Mouse (Mus musculus) splenic B cell, adult 2 months (primary cell): Measurements from ENCODE around the gene Nipsnap2.
"Not testable (repeated sequence)": the region's sequence is repeated elsewhere in the genome, so short reads cannot be mapped to it uniquely, and the experiment has no call there.

Experiments used
- DNase-seq: peaks from one replicate; pipeline ENCODE4 v3.0.0-alpha.2; 2011; ENCODE audit warnings: low read depth, low spot score
- H3K27me3 ChIP-seq: 2 replicates; pipeline ENCODE4 v1.6.1; 2012; ENCODE audit warnings: mild to moderate bottlenecking, low read length, moderate library complexity, mixed read lengths; ENCODE audit not compliant: control insufficient read depth, poor library complexity, insufficient read depth, severe bottlenecking
- H3K36me3 ChIP-seq: 2 replicates; pipeline ENCODE4 v1.6.1; 2012; ENCODE audit warnings: mild to moderate bottlenecking, low read length, moderate library complexity, mixed read lengths; ENCODE audit not compliant: control insufficient read depth, poor library complexity, insufficient read depth, severe bottlenecking

Gene Nipsnap2

DNA sequence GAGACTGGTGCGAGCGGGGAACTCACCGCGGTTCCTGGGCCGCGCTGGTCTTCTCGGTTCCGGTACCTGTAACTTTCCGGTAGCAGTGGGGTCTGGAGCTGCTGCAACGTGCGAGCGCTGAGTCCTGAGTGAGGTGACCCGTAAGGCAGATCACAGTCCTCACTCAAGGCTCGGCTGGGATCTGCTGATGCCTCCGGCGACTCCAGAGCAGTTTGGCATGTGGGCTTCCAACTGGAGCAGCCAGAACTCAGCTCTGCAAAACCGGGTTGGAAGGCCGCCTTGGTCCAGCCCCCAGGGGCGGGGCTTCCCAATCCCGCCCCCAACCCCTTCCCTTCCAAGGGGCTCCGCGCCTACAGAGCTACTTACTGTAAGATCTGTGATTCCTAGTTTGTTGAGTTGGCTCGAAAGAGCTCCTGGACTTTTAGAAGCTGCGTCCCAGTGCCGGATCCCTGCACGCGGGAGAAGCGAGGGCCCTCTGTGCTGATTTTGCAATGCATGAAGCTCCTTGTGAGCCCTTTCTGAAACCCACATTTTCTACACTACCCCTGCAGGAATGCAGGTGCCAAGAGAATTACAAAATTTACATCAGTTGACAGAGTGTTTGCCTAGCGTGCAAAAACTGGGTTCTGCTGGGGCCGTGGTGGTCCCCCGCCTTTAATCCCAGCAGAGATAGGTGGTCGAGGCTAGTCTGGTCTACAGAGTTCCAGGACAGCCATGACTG is 54.3 kb downstream of the Nipsnap2 start:
- no peaks in the 10 kb centered on the region for H3K27me3 ChIP-seq
- peak; percentile 53 for DNase-seq

GRCm38 (mm10) chr5:129780131-129780530 is 55.3 kb downstream of the Nipsnap2 start:
- no peaks in the 10 kb centered on the region for H3K27me3 ChIP-seq
- peak; percentile 12 for DNase-seq
- H3K36me3 ChIP-seq = no peaks in the 10 kb centered on the region

More for the DNA sequence above, 54.3 kb downstream of the Nipsnap2 start:
- H3K36me3 ChIP-seq = no peaks in the 10 kb centered on the region

- H3K27me3 ChIP-seq = no peaks in the 10 kb centered on the region
- no peaks in the 10 kb centered on the region for H3K36me3 ChIP-seq
- peak; percentile 62 for DNase-seq
Observed at GRCm38 (mm10) chr5:129782211-129782610, 57.3 kb downstream of the Nipsnap2 start.

GRCm38 (mm10) chr5:129785235-129785870 is 60.5 kb downstream of the Nipsnap2 start:
- H3K36me3 ChIP-seq = peaks cover 3% of the 10 kb centered on the region; the same call in 1 of the 2 replicates
- DNase-seq = peak; percentile 9

DNA sequence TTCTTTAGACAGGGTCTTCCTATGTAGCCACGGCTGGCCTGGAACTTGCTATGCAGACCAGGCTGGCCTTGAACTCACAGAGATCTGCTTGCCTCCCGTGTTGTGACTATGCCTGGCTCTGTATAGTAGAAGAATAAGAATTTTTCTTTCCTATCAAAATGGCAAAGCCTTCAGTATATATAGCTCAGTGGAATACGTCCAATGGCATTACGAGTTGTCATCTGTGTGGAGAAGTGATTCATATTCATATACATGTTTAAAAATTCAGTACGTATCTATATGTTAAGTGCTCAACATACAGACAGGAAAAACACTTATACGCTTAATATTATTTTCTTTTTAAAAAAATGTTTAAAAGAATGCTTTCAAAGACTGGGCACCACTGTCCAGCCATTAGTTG is 61.3 kb downstream of the Nipsnap2 start:
- DNase-seq = no peak
- Histone ChIP-seq H3K27me3 (no peaks in the 10 kb centered on the region), H3K36me3 (peaks cover 6% of the 10 kb centered on the region)

More at GRCm38 (mm10) chr5:129785235-129785870, 60.5 kb downstream of the Nipsnap2 start:
- no peaks in the 10 kb centered on the region for H3K27me3 ChIP-seq

- Histone ChIP-seq H3K36me3 (peaks cover 9% of the 10 kb centered on the region), H3K27me3 (no peaks in the 10 kb centered on the region)
- peak; percentile 98 for DNase-seq
Observed at GRCm38 (mm10) chr5:129786818-129787790, 62.2 kb downstream of the Nipsnap2 start, which contains the start of gene Psph. Psph (minus strand) TSS chr5:129787449.

DNA sequence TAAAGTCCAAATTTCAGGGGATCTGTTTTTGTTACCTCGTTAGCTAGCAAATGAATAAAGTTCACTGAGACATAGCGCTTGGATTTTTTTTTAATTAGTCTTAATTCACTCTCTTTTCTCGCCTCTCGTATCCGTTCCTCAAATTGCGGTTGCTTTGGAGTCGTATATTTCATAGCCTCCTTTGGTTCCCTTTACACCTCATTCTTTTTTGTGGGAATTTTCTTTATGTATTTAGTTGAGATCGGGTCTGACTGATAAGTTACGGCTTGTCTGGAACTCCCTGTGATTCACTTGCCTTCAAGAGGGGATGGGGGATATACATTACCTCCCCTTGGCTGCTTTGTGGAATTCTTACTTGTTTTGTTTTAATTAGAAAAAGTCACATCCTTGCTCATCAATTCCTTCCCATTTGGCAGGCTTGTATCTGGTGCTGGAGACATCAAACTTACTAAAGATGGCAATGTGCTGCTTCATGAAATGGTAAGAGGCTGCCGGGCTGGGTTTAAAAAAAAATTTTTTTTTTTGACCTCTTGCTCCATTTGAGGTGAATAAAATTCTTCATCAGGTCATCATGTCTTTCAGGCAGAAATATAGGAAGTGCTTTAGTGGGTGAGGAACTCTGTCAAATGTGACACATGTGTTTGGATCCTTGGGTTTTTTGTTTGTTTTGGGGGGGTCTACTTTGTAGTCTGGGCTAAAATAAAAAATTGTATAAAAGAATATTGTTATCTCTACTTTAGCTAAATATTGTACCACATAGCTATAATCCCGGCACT is 63.1 kb downstream of the Nipsnap2 start:
- no peak for DNase-seq
- peaks cover 9% of the 10 kb centered on the region for H3K36me3 ChIP-seq

GRCm38 (mm10) chr5:129790591-129790990 is 65.7 kb downstream of the Nipsnap2 start:
- H3K27me3 ChIP-seq, DNase-seq: not testable (repeated sequence)
- H3K36me3 ChIP-seq = peaks cover 11% of the 10 kb centered on the region

More for the DNA sequence above, 63.1 kb downstream of the Nipsnap2 start:
- no peaks in the 10 kb centered on the region for H3K27me3 ChIP-seq
